Mouse (Mus musculus) naive thymus-derived CD4-positive, alpha-beta T cell, adult 2 months (primary cell): ENCODE measurements around the gene Skint6.
"Not testable (repeated sequence)": the region's sequence is repeated elsewhere in the genome, so short reads cannot be mapped to it uniquely, and the experiment has no call there.

Source experiments
- DNase-seq: peaks from one replicate; pipeline ENCODE4 v3.0.0-alpha.2; 2011; ENCODE audit warnings: low read depth

Skint6 gene

GRCm38 (mm10) chr4:113286873-113287272 lies at the start of gene Skint6:
Skint6 (minus strand) TSS chr4:113286973.
- DNase-seq = no peak

DNA sequence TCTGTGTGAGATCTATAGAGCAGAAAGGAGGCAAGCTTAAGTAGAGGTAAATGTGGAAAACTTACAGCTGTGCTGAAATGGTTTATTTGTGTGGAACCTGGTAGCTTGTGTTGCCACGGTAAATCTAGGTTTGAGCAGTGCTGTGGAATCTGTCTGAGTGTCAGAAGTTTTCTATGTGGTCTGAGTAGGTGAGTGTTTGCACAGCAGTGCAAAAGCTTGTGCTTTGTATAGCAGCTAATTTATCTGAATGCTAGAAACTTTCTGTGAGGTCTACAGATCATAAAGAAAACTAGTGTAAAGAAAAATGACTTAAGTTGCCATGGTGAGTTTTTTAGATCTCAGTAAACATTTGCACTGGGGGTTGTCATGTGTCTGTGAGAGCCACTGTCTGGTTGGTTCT lies 34.1 kb upstream of the Skint6 start:
- no peak for DNase-seq

DNA sequence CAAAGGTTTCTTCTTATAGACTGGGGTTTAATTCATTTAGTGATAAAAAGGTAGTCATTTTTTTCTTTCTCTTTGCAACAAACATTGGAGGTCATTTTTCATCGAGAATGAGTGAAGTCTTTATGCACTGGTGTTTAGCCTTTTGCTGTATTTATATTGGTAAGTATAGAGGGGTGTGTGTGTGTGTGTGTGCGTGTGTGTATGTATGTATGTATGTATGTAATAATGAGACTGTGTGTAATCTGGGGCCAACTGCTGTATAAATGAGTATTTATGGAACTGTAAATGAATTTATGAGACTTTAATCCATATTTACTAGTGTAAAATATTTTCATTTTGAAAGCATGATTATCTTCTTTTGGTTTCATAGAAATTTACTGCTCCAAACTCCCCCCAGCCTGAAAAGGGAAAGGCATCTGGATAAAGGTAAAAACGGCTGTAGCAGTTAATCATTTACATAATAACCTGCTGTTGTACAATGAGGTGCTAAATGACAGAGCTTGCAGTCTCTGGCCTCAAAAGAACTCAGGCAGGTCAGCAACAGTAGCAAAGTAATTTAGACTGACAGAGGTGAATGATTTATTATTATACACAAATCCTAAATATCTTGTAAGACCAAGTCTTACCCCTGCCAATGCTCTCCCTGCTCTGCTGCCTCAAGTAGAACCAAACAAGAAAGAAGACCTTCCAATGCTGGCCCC lies 15.2 kb upstream of the Skint6 start:
- DNase-seq = no peak

- DNase-seq = no peak
Measured at GRCm38 (mm10) chr4:113263363-113264060, 23.3 kb downstream of the Skint6 start.

GRCm38 (mm10) chr4:113245808-113246207 lies 41.0 kb downstream of the Skint6 start:
- no peak for DNase-seq

DNA sequence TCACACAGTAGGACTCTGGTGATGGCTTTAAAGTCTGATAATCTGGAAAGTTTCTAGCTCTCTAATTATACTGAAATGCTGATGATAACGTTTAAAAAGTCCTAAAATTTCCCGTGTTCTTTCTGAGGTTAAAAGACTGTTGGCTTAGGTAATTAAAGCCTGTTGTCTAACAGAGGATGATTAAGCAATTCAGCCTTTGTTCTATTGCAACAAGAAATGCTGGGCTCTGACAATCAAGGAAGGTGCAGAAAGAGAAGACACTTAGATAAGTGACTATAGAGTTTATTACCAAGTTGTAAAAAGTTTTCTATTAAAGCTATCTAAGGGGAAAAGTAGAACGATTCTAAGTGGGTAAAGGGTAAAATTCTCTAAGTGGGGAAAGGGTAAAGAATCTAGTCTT lies 219.2 kb downstream of the Skint6 start:
- DNase-seq = no peak

DNA sequence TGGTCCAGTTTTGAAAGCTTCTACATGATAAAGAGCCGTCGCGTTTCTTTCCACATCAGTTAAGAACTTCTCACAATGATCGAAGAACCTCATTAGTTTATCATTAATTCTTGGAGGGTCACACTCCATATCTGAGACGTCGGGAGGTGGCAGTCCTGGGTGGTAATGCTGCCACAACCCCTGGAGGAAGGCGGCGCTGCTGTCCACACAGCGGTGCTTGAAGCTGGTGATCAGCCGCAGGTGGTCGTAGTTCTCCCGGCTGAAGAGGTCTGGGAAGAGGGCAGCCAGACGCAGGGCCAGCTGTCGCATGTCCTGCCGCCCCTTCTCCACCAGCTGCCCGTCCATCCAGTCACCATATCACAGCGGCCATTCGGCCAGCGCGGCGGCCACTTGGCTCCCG lies 307.6 kb downstream of the Skint6 start:
- DNase-seq = not testable (repeated sequence)

GRCm38 (mm10) chr4:112790646-112791045 lies 496.1 kb downstream of the Skint6 start:
- no peak for DNase-seq

DNA sequence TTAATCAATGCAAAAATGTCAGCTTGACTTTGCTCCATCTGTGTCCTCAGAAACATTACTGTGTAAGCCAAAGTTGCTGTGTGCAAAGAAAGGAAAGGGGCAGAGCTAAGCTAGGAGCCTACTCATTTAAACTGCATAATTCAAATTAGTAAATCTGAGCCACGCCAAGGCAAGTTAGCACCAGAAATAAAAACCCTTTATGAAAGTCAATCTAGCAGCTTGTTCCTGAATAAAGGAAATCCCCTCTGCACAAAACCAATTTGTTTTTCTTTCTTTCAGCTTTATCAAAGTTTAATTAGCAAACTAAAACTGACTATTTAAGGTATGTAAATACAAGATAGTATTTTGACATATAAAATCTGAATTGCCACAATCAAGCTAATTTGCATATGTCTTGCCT lies 512.0 kb downstream of the Skint6 start, which contains the start of gene Skint10:
Gene Skint10 (minus strand): TSS at position 101 of the 400 bp plus-strand sequence.
- DNase-seq = no peak
